Comparison of ENCODE assay signal across 10 mouse cellular contexts in genomic region chr17:74088886-74089678, GRCm38 (mm10). TPM values are rescaled to one million over a fixed set of nuclear protein-coding genes. Genes with fewer than 3 reads are reported as not detected.
A peak's percentile ranks its signal among the peaks of the same experiment; 100 is the strongest.
DNase-seq lines count a peak whose midpoint lies in the region; ATAC-seq and TF ChIP-seq lines count a peak whose summit lies in the region.
"Had no signal": no experiment of that assay in that cellular context is flagged by ENCODE, and none has a peak within 500 bp of the region (broad histone marks: within the 10 kb centered on the region; RNA-seq: fewer than 3 reads in every experiment).

No protein-coding gene starts in this region.

- no peak for TF ChIP-seq EP300 in stomach, postnatal 0 days (optimal IDR thresholded peaks at IDR 0.05)

- peak overlapping the region; percentile 63 for H3K27ac ChIP-seq in bone marrow macrophage, adult 2 months (ENCODE audit: insufficient read depth, low read depth, low read length)
- H3K27ac ChIP-seq in stomach, postnatal 0 days (replicated peaks), result no peak overlapping the region
- H3K27ac ChIP-seq in midbrain, embryonic 10.5 days (replicated peaks), result no peak overlapping the region

- WGBS in stomach, postnatal 0 days, result 54% methylated on average over 5 of the region's 5 CpGs
- WGBS in midbrain, embryonic 10.5 days, result 85% methylated on average over 5 of the region's 5 CpGs

- peak; percentile 28 for DNase-seq in testis, postnatal 14 days (ENCODE audit: low spot score)
- DNase-seq in testis, postnatal 10 days (ENCODE audit: low spot score), result no peak
- DNase-seq in kidney, adult 8-10 months, result peak; percentile 86 to 88
- peak; percentile 16 for DNase-seq in stomach, postnatal 0 days (ENCODE audit: low spot score)
- DNase-seq in frontal cortex, postnatal 10 days (ENCODE audit: low spot score in 2 of 2), result no peak
- no peak for DNase-seq in midbrain, embryonic 10.5 days (ENCODE audit: low spot score)
- DNase-seq in embryo, embryonic 10 days (ENCODE audit: low spot score), result no peak

- no peaks in the 10 kb centered on the region for H3K36me3 ChIP-seq in stomach, postnatal 0 days (ENCODE audit: control insufficient read depth, insufficient read depth, low read length)
- H3K36me3 ChIP-seq in midbrain, embryonic 10.5 days, result no peaks in the 10 kb centered on the region

- peaks cover 18% of the 10 kb centered on the region for H3K4me1 ChIP-seq in bone marrow macrophage, adult 2 months (ENCODE audit: control insufficient read depth, insufficient read depth, low read length)
- no peaks in the 10 kb centered on the region for H3K4me1 ChIP-seq in stomach, postnatal 0 days (replicated peaks; ENCODE audit: control insufficient read depth, insufficient read depth)
- H3K4me1 ChIP-seq in midbrain, embryonic 10.5 days, result no peaks in the 10 kb centered on the region

- H3K9ac ChIP-seq in stomach, postnatal 0 days (ENCODE audit: low read length), result no peak overlapping the region

- H3K4me2 ChIP-seq in stomach, postnatal 0 days (replicated peaks; ENCODE audit: low read depth), result no peak overlapping the region

- no peaks in the 10 kb centered on the region for H3K27me3 ChIP-seq in stomach, postnatal 0 days (ENCODE audit: control insufficient read depth, insufficient read depth, low read length)
- no peaks in the 10 kb centered on the region for H3K27me3 ChIP-seq in midbrain, embryonic 10.5 days (ENCODE audit: low read depth, poor library complexity, severe bottlenecking)

- no peak for TF ChIP-seq POLR2A in bone marrow macrophage, adult 2 months (IDR thresholded peaks at IDR 0.05; ENCODE audit: borderline replicate concordance, low read depth, low read length)

- 0 out of 2 replicates have a peak, but pooled peaks have one; percentile 13 for TF ChIP-seq CTCF in bone marrow macrophage, adult 2 months (IDR thresholded peaks at IDR 0.05; ENCODE audit: low read depth, low read length)
- TF ChIP-seq CTCF in stomach, postnatal 0 days (IDR thresholded peaks at IDR 0.05; ENCODE audit: low read depth), result peak; percentile 21; the same call in 1 of the 2 replicates

- ATAC-seq in stomach, postnatal 0 days (ENCODE audit: low FRiP score, low TSS enrichment), result no peak
- ATAC-seq: midbrain, embryonic 16.5 days had no signal

- H3K9me3 ChIP-seq in stomach, postnatal 0 days (ENCODE audit: control insufficient read depth, low read length), result no peaks in the 10 kb centered on the region
- H3K9me3 ChIP-seq in midbrain, embryonic 10.5 days (replicated peaks), result peaks cover 13% of the 10 kb centered on the region; the same call in 1 of the 2 replicates

- H3K4me3 ChIP-seq in bone marrow macrophage, adult 2 months (ENCODE audit: insufficient read depth, low read length), result no peak overlapping the region
- H3K4me3 ChIP-seq in stomach, postnatal 0 days (ENCODE audit: low read depth, low read length), result no peak overlapping the region
- no peak overlapping the region for H3K4me3 ChIP-seq in midbrain, embryonic 10.5 days

RNA-seq across cellular contexts. Expression of gene Srd5a2, which starts 41.4 kb away (rescaled TPM):
- not detected in 2 replicates for polyA plus RNA-seq in bone marrow macrophage, adult 2 months (2012; ENCODE audit: insufficient read depth, insufficient read length, missing spikeins)
- not detected in 2 replicates for polyA plus RNA-seq in stomach, postnatal 0 days (2015; fragmentation: Nextera tagmentation; extraction: Ambion mirVana)
- polyA plus RNA-seq in midbrain, embryonic 10.5 days (2016; fragmentation: Nextera tagmentation; extraction: Ambion mirVana), result not detected in 2 replicates
- polyA plus RNA-seq: midbrain, embryonic 16.5 days; spleen, adult 2 months had no signal

Comparison
In these comparisons a context has a peak if more than half of its experiments do, and no peak if none do; other contexts are left out.
1. DNase-seq: peak in testis, postnatal 14 days (single experiment), kidney, adult 8-10 months (2 of 2) and stomach, postnatal 0 days (single experiment); none in testis, postnatal 10 days (single experiment), frontal cortex, postnatal 10 days (0 of 2), midbrain, embryonic 10.5 days (single experiment) and embryo, embryonic 10 days (single experiment).